Mouse (Mus musculus) left cerebral cortex, postnatal 10 days (tissue): Measurements from ENCODE around the gene Stard10. TPM values are rescaled to one million over a fixed set of nuclear protein-coding genes. Genes with fewer than 3 reads are reported as not detected.
A peak's percentile ranks its signal among the peaks of the same experiment; 100 is the strongest.

Experiments
- DNase-seq, 2 experiments: peaks; one replicate each; pipeline ENCODE4 v3.0.0; 2021 to 2022; ENCODE audit warnings: low spot score in 2 of 2, mixed read lengths in 1 of 2; ENCODE audit errors: extremely low spot score in 1 of 2
- intact Hi-C: fragments of 180-260 bp; cut with DNase I; formaldehyde crosslinking; loops from one replicate; pipeline ENCODE4 v1.15.1; 2025
- total RNA-seq, 2 experiments: library from RNA; stranded (reverse); gene quantifications; 2 replicates each; pipeline ENCODE4 v1.2.3; 2021

Stard10 gene
- total RNA-seq = 10 to 100 TPM; 16.2 to 18.7 TPM

- DNase-seq = no peak
- intact Hi-C loops = no loop called here
Observed at GRCm38 (mm10) chr7:101317014-101317413, at the start of gene Stard10. Gene Stard10, plus strand, starts transcription at chr7:101317086.

- intact Hi-C loops = no loop called here
- peak in 1 of 2 experiments; percentile 50 for DNase-seq
Observed at GRCm38 (mm10) chr7:101267457-101268259, 49.2 kb upstream of the Stard10 start.

DNA sequence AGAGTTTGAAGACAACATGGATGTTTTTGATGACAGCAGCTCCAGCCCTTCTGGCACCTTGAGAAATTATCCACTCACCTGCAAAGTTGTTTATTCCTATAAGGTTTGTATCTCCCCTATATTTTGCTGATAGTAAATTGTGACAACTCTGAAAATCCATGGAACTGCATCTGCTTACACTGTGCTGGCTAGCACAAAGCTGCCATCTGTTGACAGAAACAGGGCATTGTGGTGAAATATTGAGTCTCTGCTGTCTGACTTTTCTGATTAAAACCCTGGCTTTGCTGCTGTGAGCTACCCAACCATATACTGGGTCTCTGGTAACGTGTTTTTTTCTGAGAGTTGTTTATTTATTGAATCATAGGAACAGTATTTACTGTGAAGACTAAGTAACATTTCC lies 45.3 kb upstream of the Stard10 start:
- intact Hi-C loops = no loop called here
- DNase-seq = no peak

GRCm38 (mm10) chr7:101272466-101273160 lies 44.3 kb upstream of the Stard10 start:
- intact Hi-C loops = no loop called here
- DNase-seq = no peak

GRCm38 (mm10) chr7:101282721-101283120 lies 34.2 kb upstream of the Stard10 start:
- no peak for DNase-seq
- intact Hi-C loops = no loop called here

DNA sequence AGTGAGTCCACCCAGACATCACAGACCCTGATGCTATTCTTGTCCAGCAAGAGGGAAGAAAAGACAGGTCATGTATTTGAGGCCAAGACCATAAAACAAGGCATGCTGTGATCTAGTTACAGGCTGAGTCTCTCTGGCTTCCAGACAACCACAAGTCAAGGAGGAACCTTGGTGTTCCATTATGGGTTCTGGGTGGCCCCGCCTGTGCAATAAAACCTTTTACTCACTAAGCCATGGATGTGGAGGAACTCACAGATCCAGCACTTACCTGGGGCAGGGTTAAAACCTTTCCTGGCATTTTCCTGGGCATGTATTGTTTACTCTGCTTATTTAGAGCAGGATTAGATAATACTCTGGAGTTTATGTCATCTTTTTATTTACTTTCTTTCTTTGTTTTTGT lies 32.4 kb upstream of the Stard10 start:
- intact Hi-C loops = no loop called here
- no peak for DNase-seq

DNA sequence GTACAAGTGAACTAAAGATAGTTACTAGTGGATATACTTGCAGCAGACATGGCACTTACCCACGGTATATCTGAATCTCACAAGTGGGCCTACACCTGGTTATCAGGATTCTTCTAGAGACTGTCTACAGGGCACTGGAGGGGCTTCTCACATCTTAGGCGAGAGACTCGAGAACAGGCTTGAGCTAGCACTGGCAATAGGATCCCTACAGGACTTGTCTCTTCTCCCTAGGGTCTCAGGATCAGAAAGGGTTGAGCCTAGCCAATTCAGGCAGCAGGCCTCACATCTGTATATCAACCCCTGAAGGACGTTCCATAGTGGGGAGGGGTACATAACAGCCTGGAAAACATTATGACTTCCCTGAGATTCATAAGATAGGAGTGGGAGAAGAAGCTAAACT lies 30.0 kb upstream of the Stard10 start:
- DNase-seq = no peak
- intact Hi-C loops = loop anchor here (5.0 kb wide), 1 partner anchor 225 kb away; no protein-coding TSS in a partner anchor

GRCm38 (mm10) chr7:101287820-101288219 lies 29.1 kb upstream of the Stard10 start:
- no peak for DNase-seq
- intact Hi-C loops = loop anchor here (5.0 kb wide), 1 partner anchor 226 kb away; no protein-coding TSS in a partner anchor

- intact Hi-C loops = loop anchor here (5.0 kb wide), 1 partner anchor 226 kb away; no protein-coding TSS in a partner anchor
- peak in 1 of 2 experiments; percentile 71 for DNase-seq
Observed at GRCm38 (mm10) chr7:101288436-101288835, 28.4 kb upstream of the Stard10 start.

DNA sequence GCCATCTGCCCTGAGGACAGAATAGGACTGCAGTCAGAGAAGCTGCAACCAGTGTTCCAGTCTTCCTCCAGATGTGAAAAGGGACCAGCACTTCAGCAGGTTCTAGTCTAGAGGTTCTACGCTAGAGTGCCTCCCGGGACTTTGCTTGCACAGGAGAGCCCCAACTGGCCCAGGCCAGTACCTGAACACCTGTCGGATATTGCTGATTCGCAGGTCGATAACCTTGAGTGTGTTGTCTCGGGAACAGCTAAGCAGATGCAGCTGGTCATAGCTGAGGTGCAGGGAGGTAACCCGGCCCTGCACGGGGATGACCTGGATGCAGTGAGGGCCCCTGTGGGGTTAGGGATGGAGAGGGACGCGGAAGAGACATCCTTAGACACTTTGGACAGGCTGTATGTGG lies 26.5 kb upstream of the Stard10 start:
- DNase-seq = no peak
- intact Hi-C loops = loop anchor here (10.0 kb wide), 1 partner anchor 386 kb away; no protein-coding TSS in a partner anchor

DNA sequence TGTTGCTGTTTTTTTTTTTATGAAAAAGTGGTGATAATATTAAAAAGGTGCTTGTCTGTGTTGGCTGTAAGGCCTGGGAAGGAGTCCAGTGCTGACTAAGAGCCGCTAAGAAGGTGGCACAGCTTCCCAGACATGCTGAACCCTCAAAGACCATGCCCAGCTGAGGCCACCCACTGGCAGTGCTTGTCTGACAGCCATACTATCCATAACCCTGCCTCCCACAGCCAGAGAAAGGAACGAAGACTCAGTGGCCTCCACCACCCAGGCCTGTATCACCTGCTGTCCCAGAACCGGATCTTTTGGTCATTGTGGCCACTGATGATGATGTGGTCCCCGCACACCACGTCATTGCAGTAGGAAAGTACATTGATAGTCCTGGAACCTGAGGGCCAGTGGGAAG lies 25.7 kb upstream of the Stard10 start:
- DNase-seq = no peak
- intact Hi-C loops = loop anchor here (10.0 kb wide), 1 partner anchor 386 kb away; no protein-coding TSS in a partner anchor

GRCm38 (mm10) chr7:101291641-101292040 lies 25.2 kb upstream of the Stard10 start:
- intact Hi-C loops = loop anchor here (10.0 kb wide), 1 partner anchor 387 kb away; no protein-coding TSS in a partner anchor
- DNase-seq = no peak

DNA sequence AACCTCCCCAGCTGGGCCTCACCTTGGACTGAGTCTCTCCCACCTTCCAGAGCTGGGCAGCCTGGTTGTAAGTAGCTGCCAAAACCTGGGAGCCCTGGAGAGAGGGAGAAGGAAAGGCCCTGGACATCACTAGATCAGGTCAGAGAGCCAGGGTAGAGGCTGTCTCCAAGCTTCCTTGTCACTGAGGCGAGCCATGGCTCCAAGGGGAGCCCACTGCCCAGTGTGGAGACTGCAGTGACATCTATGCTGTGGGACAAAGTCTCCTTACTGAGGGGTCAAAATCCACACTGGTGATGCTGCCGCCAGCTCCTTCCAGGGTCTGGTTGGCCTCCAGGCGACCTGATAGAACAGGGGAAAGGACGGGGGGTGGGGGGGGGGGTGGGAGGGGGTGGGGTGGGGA lies 24.8 kb upstream of the Stard10 start:
- intact Hi-C loops = loop anchor here (10.0 kb wide), 1 partner anchor 387 kb away; no protein-coding TSS in a partner anchor
- DNase-seq = no peak

DNA sequence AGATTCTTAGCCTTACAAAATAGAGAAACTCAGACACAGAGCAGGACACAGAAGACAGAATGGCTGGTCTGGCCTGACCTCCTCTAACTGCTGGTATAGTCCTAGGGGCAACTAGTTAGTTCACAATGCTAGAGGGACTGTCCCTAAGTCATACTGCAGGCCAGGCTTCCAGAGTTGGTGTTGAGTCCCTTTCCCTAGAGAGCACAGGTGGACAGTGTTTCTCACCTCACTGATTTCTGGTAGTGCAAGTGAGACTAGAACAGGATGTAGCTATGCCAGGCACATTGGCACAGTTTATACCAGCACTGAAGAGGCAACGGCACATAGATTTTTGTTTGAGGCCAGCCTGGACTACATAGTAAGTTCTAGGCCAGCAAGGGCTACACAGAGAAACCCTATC lies 24.2 kb upstream of the Stard10 start:
- intact Hi-C loops = loop anchor here (10.0 kb wide), 1 partner anchor 388 kb away; no protein-coding TSS in a partner anchor

DNA sequence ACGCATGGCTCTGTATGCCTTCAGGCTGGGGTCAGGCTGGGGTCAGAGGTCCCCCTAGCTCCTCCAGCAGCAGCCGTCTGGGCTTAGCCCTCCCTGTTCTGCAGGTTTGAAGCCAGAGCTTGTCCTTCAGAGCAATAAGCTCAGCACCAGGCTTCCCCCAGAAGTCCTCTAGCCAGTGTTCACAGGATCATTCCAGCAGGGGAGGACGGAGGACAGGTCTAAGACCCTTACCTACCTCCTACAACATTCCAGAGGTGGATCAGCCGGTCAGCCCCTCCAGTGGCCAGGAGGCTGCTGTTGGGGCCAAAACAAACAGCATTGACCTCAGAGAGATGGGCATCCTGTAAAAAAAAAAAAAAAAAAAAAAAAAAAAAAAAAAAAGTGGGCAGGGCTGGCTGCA lies 23.7 kb upstream of the Stard10 start:
- intact Hi-C loops = loop anchor here (10.0 kb wide), 1 partner anchor 388 kb away; no protein-coding TSS in a partner anchor

More for the DNA sequence above, 24.2 kb upstream of the Stard10 start:
- no peak for DNase-seq

GRCm38 (mm10) chr7:101293611-101294010 lies 23.3 kb upstream of the Stard10 start:
- intact Hi-C loops = loop anchor here (10.0 kb wide), 1 partner anchor 389 kb away; no protein-coding TSS in a partner anchor
- no peak for DNase-seq

More for the DNA sequence above, 23.7 kb upstream of the Stard10 start:
- no peak for DNase-seq

DNA sequence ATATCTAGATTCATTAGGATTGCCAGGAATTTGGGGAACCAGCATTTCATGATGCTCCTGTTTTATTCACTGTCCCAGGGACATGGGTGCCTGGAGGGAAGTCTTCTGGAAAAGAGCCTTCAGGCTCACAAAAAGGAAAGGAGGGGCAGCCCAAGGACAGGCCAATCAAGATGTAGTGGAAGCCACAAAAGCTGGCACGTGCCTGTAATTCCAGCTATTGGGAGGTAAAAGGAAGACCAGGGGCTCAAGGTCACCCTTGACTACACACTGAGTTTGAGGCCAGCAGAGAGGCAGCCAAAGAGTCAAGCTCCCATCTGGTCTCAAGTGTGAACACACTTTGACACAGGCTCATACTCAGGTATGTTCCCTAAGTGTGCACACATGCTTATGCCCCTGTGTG lies 21.4 kb upstream of the Stard10 start:
- intact Hi-C loops = loop anchor here (10.0 kb wide), 1 partner anchor 391 kb away; no protein-coding TSS in a partner anchor
- no peak for DNase-seq

- intact Hi-C loops = loop anchor here (1.0 to 10.0 kb wide), 2 partner anchors 18 to 392 kb away; no protein-coding TSS in a partner anchor
- DNase-seq = peak; percentile 88 to 92
Observed at GRCm38 (mm10) chr7:101296252-101297022, 20.4 kb upstream of the Stard10 start.
